Comparison of ENCODE assay signal across 12 mouse cellular contexts in the genomic region with DNA sequence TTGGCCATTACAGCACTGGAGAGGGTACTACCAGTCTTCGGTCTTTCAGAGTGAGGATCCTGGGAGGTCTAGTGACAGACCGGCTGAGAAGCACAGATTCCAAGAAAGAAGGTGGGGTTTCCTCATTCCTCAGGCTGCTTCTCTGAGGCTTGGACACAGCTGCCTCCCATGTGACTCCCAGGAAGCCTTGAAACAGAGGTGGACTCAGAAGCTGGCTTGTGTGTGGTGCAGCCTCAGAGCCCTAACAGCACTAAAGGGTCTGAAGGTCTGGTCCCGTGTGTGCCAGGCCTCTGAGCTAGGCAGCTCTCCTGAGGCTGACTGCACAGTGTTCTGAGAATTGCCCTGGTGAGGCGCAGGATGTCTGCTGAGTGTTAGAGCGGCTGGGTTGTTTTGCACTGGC. TPM values are rescaled to one million over a fixed set of nuclear protein-coding genes. Genes with fewer than 3 reads are reported as not detected.
DNase-seq lines count a peak whose midpoint lies in the region; ATAC-seq and TF ChIP-seq lines count a peak whose summit lies in the region.
"Had no signal": no experiment of that assay in that cellular context is flagged by ENCODE, and none has a peak within 500 bp of the region (broad histone marks: within the 10 kb centered on the region; RNA-seq: fewer than 3 reads in every experiment).

No protein-coding gene starts in this region.

- 32% methylated on average over 5 of the region's 5 CpGs for WGBS in intestine, embryonic 14.5 days
- WGBS in stomach, postnatal 0 days = 34% methylated on average over 5 of the region's 5 CpGs

- H3K9ac ChIP-seq in intestine, embryonic 14.5 days (ENCODE audit: low read length) = no peak overlapping the region
- 0 out of 2 replicates have a peak overlapping the region, but pooled peaks have one; percentile 27 for H3K9ac ChIP-seq in stomach, postnatal 0 days (ENCODE audit: low read length)
- H3K9ac ChIP-seq: hindbrain, embryonic 15.5 days had no signal

- peak; percentile 14 for DNase-seq in embryo, embryonic 11 days
- DNase-seq in embryo, embryonic 10 days (ENCODE audit: low spot score) = no peak
- no peak for DNase-seq in testis, postnatal 10 days (ENCODE audit: low spot score)
- DNase-seq in intestine, embryonic 14.5 days (ENCODE audit: low spot score) = no peak
- DNase-seq in stomach, postnatal 0 days (ENCODE audit: low spot score) = peak; percentile 29
- DNase-seq in adrenal gland, adult 18-20 months (ENCODE audit: low spot score in 2 of 2) = no peak
- DNase-seq in adipocyte (ENCODE audit: low spot score) = no peak
- DNase-seq: cerebellum, postnatal 25 days; thymus, postnatal 25 days had no signal

- no peak overlapping the region for H3K4me3 ChIP-seq in testis, adult 2 months (ENCODE audit: control insufficient read depth, low read depth, low read length)
- no peak overlapping the region for H3K4me3 ChIP-seq in intestine, embryonic 14.5 days (ENCODE audit: low read depth, low read length)
- H3K4me3 ChIP-seq in stomach, postnatal 0 days (ENCODE audit: low read depth, low read length) = no peak overlapping the region
- H3K4me3 ChIP-seq: hindbrain, embryonic 15.5 days had no signal

- no peak for TF ChIP-seq POLR2A in testis, adult 2 months (IDR thresholded peaks at IDR 0.05; ENCODE audit: control insufficient read depth, low read depth, low read length)

- H3K36me3 ChIP-seq in testis, adult 2 months (ENCODE audit: control insufficient read depth, insufficient read depth, low read length) = no peaks in the 10 kb centered on the region
- H3K36me3 ChIP-seq in intestine, embryonic 14.5 days (ENCODE audit: control insufficient read depth, insufficient read depth, low read length) = no peaks in the 10 kb centered on the region
- no peaks in the 10 kb centered on the region for H3K36me3 ChIP-seq in stomach, postnatal 0 days (ENCODE audit: control insufficient read depth, insufficient read depth, low read length)
- H3K36me3 ChIP-seq: hindbrain, embryonic 15.5 days had no signal

- H3K4me1 ChIP-seq in testis, adult 2 months (ENCODE audit: control insufficient read depth, insufficient read depth, low read length) = peaks cover 4% of the 10 kb centered on the region; the same call in 1 of the 2 replicates
- peaks cover 20% of the 10 kb centered on the region for H3K4me1 ChIP-seq in intestine, embryonic 14.5 days (replicated peaks; ENCODE audit: control insufficient read depth, insufficient read depth, low read length)
- H3K4me1 ChIP-seq in stomach, postnatal 0 days (replicated peaks; ENCODE audit: control insufficient read depth, insufficient read depth) = peaks cover 16% of the 10 kb centered on the region
- H3K4me1 ChIP-seq: hindbrain, embryonic 15.5 days had no signal

- no peak for TF ChIP-seq EP300 in stomach, postnatal 0 days (optimal IDR thresholded peaks at IDR 0.05)

- H3K27ac ChIP-seq in testis, adult 2 months (ENCODE audit: control insufficient read depth, insufficient read depth, low read depth, low read length) = peak overlapping the region; percentile 76
- peak overlapping the region; percentile 62; the same call in 1 of the 2 replicates for H3K27ac ChIP-seq in intestine, embryonic 14.5 days (ENCODE audit: low read depth)
- H3K27ac ChIP-seq in stomach, postnatal 0 days (replicated peaks) = peak overlapping the region; percentile 83
- H3K27ac ChIP-seq: hindbrain, embryonic 15.5 days had no signal

- no peaks in the 10 kb centered on the region for H3K9me3 ChIP-seq in intestine, embryonic 14.5 days (ENCODE audit: control insufficient read depth, low read length)
- H3K9me3 ChIP-seq in stomach, postnatal 0 days (ENCODE audit: control insufficient read depth, low read length) = no peaks in the 10 kb centered on the region
- H3K9me3 ChIP-seq: hindbrain, embryonic 15.5 days had no signal

- peak; percentile 18; the same call in 1 of the 2 replicates for ATAC-seq in intestine, embryonic 14.5 days (replicated peaks; ENCODE audit: low FRiP score, low TSS enrichment, low read depth)
- peak; percentile 27; the same call in 1 of the 2 replicates for ATAC-seq in stomach, postnatal 0 days (ENCODE audit: low FRiP score, low TSS enrichment)

- H3K4me2 ChIP-seq in intestine, embryonic 14.5 days (ENCODE audit: low read length) = no peak overlapping the region
- H3K4me2 ChIP-seq in stomach, postnatal 0 days (replicated peaks; ENCODE audit: low read depth) = no peak overlapping the region
- H3K4me2 ChIP-seq: hindbrain, embryonic 15.5 days had no signal

- no peak for TF ChIP-seq CTCF in testis, adult 2 months (IDR thresholded peaks at IDR 0.05; ENCODE audit: control insufficient read depth, insufficient read depth, insufficient replicate concordance, low read depth, low read length)
- TF ChIP-seq CTCF in stomach, postnatal 0 days (IDR thresholded peaks at IDR 0.05; ENCODE audit: low read depth) = no peak

- no peaks in the 10 kb centered on the region for H3K27me3 ChIP-seq in testis, adult 2 months (ENCODE audit: control insufficient read depth, insufficient read depth, low read length)
- no peaks in the 10 kb centered on the region for H3K27me3 ChIP-seq in intestine, embryonic 14.5 days (replicated peaks; ENCODE audit: control insufficient read depth, insufficient read depth, low read length)
- no peaks in the 10 kb centered on the region for H3K27me3 ChIP-seq in stomach, postnatal 0 days (ENCODE audit: control insufficient read depth, insufficient read depth, low read length)
- H3K27me3 ChIP-seq: hindbrain, embryonic 15.5 days had no signal

RNA-seq across cellular contexts. Expression of a gene that starts 18.3 kb away (rescaled TPM):
- polyA plus RNA-seq in testis, adult 2 months (2012; rRNA removed) = 0.41 TPM in 1 of 2 replicates, not detected in the other
- not detected in 2 replicates for polyA plus RNA-seq in intestine, embryonic 14.5 days (2014; fragmentation: Nextera tagmentation; extraction: Ambion mirVana)
- 10.8 and 12.6 TPM in 2 replicates for polyA plus RNA-seq in stomach, postnatal 0 days (2015; fragmentation: Nextera tagmentation; extraction: Ambion mirVana)
- total RNA-seq in adrenal gland, adult 18-20 months (2021) = not detected
- polyA plus RNA-seq: hindbrain, embryonic 15.5 days; liver, embryonic 16.5 days had no signal

RNA-seq across cellular contexts. Expression of a gene that starts 29.3 kb away (rescaled TPM):
- polyA plus RNA-seq in testis, adult 2 months (2012; rRNA removed) = 232 and 259 TPM in 2 replicates
- polyA plus RNA-seq in intestine, embryonic 14.5 days (2014; fragmentation: Nextera tagmentation; extraction: Ambion mirVana) = 10.7 and 11.7 TPM in 2 replicates
- 6.9 and 7.5 TPM in 2 replicates for polyA plus RNA-seq in stomach, postnatal 0 days (2015; fragmentation: Nextera tagmentation; extraction: Ambion mirVana)
- 10 to 100 TPM; 11.8 to 14.1 TPM for total RNA-seq in adrenal gland, adult 18-20 months (2021)

Comparison
In these comparisons a context has a peak if more than half of its experiments do, and no peak if none do; other contexts are left out.
1. DNase-seq: peak in embryo, embryonic 11 days (single experiment) and stomach, postnatal 0 days (single experiment); none in embryo, embryonic 10 days (single experiment), testis, postnatal 10 days (single experiment), intestine, embryonic 14.5 days (single experiment), adrenal gland, adult 18-20 months (0 of 2) and adipocyte (single experiment).
2. RNA of a gene that starts 29.3 kb away (polyA plus RNA-seq): 232 to 259 TPM in testis, adult 2 months; 10.7 to 11.7 TPM in intestine, embryonic 14.5 days and 6.9 to 7.5 TPM in stomach, postnatal 0 days; every median in the first group is over 10 times any median in the second.
3. Peak in every context shown above with its lines, with median percentiles within 50 percentile points of each other: H3K27ac ChIP-seq.